Mouse (Mus musculus) ES-E14 (cell line): ENCODE measurements around the gene Grip1.

Experiments used
- CHD2 ChIP-seq: IDR thresholded peaks from 2 replicates; pipeline ENCODE4 v1.6.1; 2014; ENCODE audit warnings: mild to moderate bottlenecking, low read depth, low read length, inconsistent platforms
- HCFC1 ChIP-seq: IDR thresholded peaks from 2 replicates; pipeline ENCODE4 v1.6.1; 2012; ENCODE audit warnings: low read length, inconsistent platforms, borderline replicate concordance; ENCODE audit not compliant: insufficient read depth
- MAFK ChIP-seq: IDR thresholded peaks from 2 replicates; pipeline ENCODE4 v1.6.1; 2014; ENCODE audit warnings: mild to moderate bottlenecking, low read depth, low read length, inconsistent platforms; ENCODE audit not compliant: insufficient read depth
- ZC3H11A ChIP-seq: IDR thresholded peaks from 2 replicates; pipeline ENCODE4 v1.6.1; 2012; ENCODE audit warnings: low read depth, mild to moderate bottlenecking, inconsistent platforms, low read length, borderline replicate concordance

DNA sequence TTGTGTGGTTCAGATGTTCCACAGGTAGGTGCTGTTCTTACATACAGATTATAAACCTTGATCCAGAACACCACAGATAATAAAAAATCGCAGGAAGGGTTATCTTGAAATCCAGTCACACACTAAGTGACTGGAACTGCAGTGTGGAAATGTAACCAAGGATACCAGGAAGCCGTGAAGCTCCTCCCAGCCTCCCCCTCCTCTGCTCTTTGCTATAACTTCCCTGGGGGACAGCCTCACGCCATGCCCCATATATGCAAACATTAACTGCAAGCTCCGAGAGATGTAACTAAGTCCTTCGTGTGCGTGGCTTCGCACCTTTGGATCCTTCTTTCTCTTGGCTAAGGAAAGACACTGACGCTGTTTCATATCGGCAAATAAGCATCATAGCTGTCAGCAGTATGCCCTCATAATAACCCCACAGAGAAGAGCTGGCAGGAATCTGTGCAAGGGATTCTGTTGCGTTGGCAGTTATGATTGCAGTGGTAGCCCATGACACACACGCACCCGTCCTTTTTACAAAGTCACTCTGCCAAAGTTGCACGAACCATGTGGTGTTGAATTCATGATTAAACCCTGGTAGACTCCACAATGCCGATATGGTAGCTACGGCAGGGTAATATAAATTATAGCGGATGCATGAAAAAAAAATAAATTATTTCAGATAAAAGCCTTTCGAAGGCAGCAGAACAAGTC is 503.8 kb downstream of the Grip1 start:
- TF ChIP-seq MAFK (no peak), CHD2 (no peak), HCFC1 (no peak), ZC3H11A (no peak)
